Mouse (Mus musculus) forebrain, postnatal 0 days (tissue): Measurements from ENCODE around the gene Zbtb42. TPM values are rescaled to one million over a fixed set of nuclear protein-coding genes. Genes with fewer than 3 reads are reported as not detected.
A peak's percentile ranks its signal among the peaks of the same experiment; 100 is the strongest.

Experiments used
- ATAC-seq: fragments of 200-750 bp; cut with Nextera tagmentation; 2 replicates; pipeline ENCODE4 v1.8.0; 2017; ENCODE audit warnings: mild to moderate bottlenecking, moderate library complexity
- DNase-seq: peaks from one replicate; pipeline ENCODE4 v3.0.0-alpha.2; 2015
- H3K27ac ChIP-seq: fragments of 300-500 bp; sonication (generic); 2 replicates; pipeline ENCODE4 v1.5.1; 2014; ENCODE audit warnings: low read depth, mild to moderate bottlenecking, antibody characterized with exemption, low read length, moderate library complexity, mixed read lengths
- H3K27me3 ChIP-seq: fragments of 300-500 bp; sonication (generic); 2 replicates; pipeline ENCODE4 v1.6.1; 2014; ENCODE audit warnings: mild to moderate bottlenecking, low read length, mixed read lengths; ENCODE audit not compliant: insufficient read depth
- H3K36me3 ChIP-seq: fragments of 300-500 bp; sonication (generic); 2 replicates; pipeline ENCODE4 v1.6.1; 2014; ENCODE audit warnings: mild to moderate bottlenecking, moderate library complexity; ENCODE audit not compliant: insufficient read depth
- H3K4me1 ChIP-seq: fragments of 300-500 bp; sonication (generic); 2 replicates; pipeline ENCODE4 v1.6.1; 2014; ENCODE audit warnings: antibody characterized with exemption; ENCODE audit not compliant: insufficient read depth
- H3K4me2 ChIP-seq: fragments of 300-500 bp; sonication (generic); 2 replicates; pipeline ENCODE4 v1.6.1; 2014; ENCODE audit warnings: low read depth, mild to moderate bottlenecking, moderate library complexity
- H3K4me3 ChIP-seq: fragments of 300-500 bp; sonication (generic); 2 replicates; pipeline ENCODE4 v1.5.1; 2014; ENCODE audit warnings: low read depth, low read length, mixed read lengths
- H3K9ac ChIP-seq: fragments of 300-500 bp; sonication (generic); 2 replicates; pipeline ENCODE4 v1.6.1; 2014; ENCODE audit warnings: mild to moderate bottlenecking
- H3K9me3 ChIP-seq: fragments of 300-500 bp; sonication (generic); 2 replicates; pipeline ENCODE4 v1.6.1; 2016; ENCODE audit warnings: low read length
- CTCF ChIP-seq: sonication (generic); IDR thresholded peaks from 2 replicates; pipeline ENCODE4 v1.5.1; 2016; ENCODE audit warnings: antibody characterized with exemption, control low read depth, low read depth
- WGBS: fragments of 180-500 bp; shearing (Covaris S2); extraction: QIAGEN DNeasy Blood & Tissue Kit; methylation state at CpG from one replicate; pipeline ENCODE4 v1.1.7; 2014; 5-methylcytosine and 5-hydroxymethylcytosine counted together
- polyA plus RNA-seq: library from polyadenylated mRNA; unstranded; fragments of >200 nt; fragmentation: Nextera tagmentation; extraction: Ambion mirVana; gene quantifications from 2 replicates; pipeline ENCODE4 v1.2.1, GENCODE M21; 2015
- total RNA-seq: library from RNA; depleted of rRNA; stranded (reverse); fragments of >200 nt; gene quantifications from 2 replicates; pipeline ENCODE4 v1.2.3, GENCODE M21; 2014

Zbtb42 gene
- total and polyA plus RNA-seq, 2 experiments from 2014 or later = 1.2 to 3.5 TPM

GRCm38 (mm10) chr12:112675245-112676035, 3.2 kb upstream of the Zbtb42 start:
- peaks cover 24% of the 10 kb centered on the region for H3K4me1 ChIP-seq
- peak; percentile 88 for TF ChIP-seq CTCF
- peak overlapping the region; percentile 91 for H3K4me3 ChIP-seq
- DNase-seq (peak; percentile 89), ATAC-seq (peak; percentile 70)
- H3K9ac ChIP-seq = peak overlapping the region; percentile 96; the same call in 1 of the 2 replicates
- peak overlapping the region; percentile 88 for H3K4me2 ChIP-seq
- no peaks in the 10 kb centered on the region for H3K9me3 ChIP-seq
- H3K27me3 ChIP-seq = peaks cover 21% of the 10 kb centered on the region
- 14% methylated on average over 18 of the region's 18 CpGs for WGBS
- H3K27ac ChIP-seq = peak overlapping the region; percentile 91
- H3K36me3 ChIP-seq = peaks cover 3% of the 10 kb centered on the region; the same call in 1 of the 2 replicates

DNA sequence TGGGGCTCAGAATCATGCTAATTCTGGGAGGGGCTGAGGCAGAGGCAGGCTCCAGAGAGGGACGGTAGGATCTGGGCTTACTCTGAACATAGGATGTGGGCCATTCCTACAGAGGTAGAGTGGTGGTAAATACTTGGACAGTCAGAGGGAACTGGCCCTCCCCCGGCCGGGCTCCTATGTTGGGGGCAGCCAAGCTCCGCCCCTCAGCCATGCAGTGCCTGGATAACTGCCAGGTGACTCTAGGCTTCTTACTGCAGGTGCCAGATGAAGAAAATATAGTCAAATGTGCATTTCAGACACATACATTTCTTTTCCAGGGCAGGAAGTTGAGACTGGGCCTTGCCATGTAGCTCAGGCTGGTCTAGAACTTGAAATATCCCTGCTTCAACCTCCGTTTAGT, 1.6 kb upstream of the Zbtb42 start:
- WGBS = 53% methylated on average over 5 of the region's 5 CpGs
- H3K27me3 ChIP-seq = peaks cover 21% of the 10 kb centered on the region

DNA sequence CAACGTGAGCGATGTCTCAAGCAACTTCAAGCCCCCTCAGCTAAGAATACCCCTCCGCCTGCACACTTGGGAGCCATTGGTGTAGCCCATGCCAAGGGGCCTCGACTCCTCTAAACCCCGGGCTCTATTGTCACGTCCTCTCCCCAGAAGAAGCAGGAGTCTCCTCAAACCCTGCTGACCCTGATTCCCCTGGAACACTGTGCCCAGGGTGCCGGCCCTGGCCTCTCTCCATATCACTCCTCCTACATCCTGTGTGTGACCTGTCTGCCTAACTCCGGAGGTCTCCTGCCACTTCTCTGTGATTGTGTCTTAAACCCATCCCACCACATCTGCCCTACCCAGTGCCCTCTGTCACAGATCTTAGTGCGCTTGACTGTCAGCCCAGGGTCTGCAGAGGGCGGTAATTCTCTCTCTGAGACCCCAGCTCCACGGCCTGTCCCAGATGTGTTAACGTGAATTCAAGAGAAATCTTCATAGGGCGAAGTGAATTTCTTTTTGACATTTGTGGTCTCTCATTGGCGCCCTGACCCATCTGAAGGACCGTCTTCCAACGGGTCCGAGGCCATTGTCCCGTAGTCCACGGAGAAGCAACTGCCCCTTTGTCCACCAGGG, 579 bp upstream of the Zbtb42 start:
- TF ChIP-seq CTCF = peak; percentile 34; the same call in 1 of the 2 replicates
- H3K4me1 ChIP-seq = peaks cover 11% of the 10 kb centered on the region
- WGBS = 19% methylated on average over 19 of the region's 19 CpGs
- H3K36me3 ChIP-seq = no peaks in the 10 kb centered on the region
- DNase-seq (no peak), ATAC-seq (no peak)
- H3K4me2 ChIP-seq = peak overlapping the region; percentile 94
- no peaks in the 10 kb centered on the region for H3K9me3 ChIP-seq
- H3K4me3 ChIP-seq = peak overlapping the region; percentile 49
- H3K27ac ChIP-seq = no peak overlapping the region
- H3K9ac ChIP-seq = no peak overlapping the region
- peaks cover 21% of the 10 kb centered on the region for H3K27me3 ChIP-seq

More for the DNA sequence above, 1.6 kb upstream of the Zbtb42 start:
- Histone ChIP-seq H3K4me1 (peaks cover 21% of the 10 kb centered on the region), H3K4me2 (no peak overlapping the region), H3K9me3 (no peaks in the 10 kb centered on the region), H3K27ac (no peak overlapping the region), H3K9ac (no peak overlapping the region), H3K4me3 (no peak overlapping the region), H3K36me3 (no peaks in the 10 kb centered on the region)
- no peak for DNase-seq
- ATAC-seq = no peak
- TF ChIP-seq CTCF = no peak

- H3K4me2 ChIP-seq = peak overlapping the region; percentile 94
- peaks cover 21% of the 10 kb centered on the region for H3K27me3 ChIP-seq
- H3K36me3 ChIP-seq = no peaks in the 10 kb centered on the region
- DNase-seq (peak; percentile 35), ATAC-seq (peak; percentile 56)
- H3K27ac ChIP-seq = no peak overlapping the region
- WGBS = 5% methylated on average over 72 of the region's 87 CpGs
- peak overlapping the region; percentile 49 for H3K4me3 ChIP-seq
- H3K9ac ChIP-seq = peak overlapping the region; percentile 51
- no peaks in the 10 kb centered on the region for H3K9me3 ChIP-seq
- H3K4me1 ChIP-seq = peaks cover 9% of the 10 kb centered on the region; the same call in 1 of the 2 replicates
- peak; percentile 28; the same call in 1 of the 2 replicates for TF ChIP-seq CTCF
Measured at GRCm38 (mm10) chr12:112679027-112679996, 684 bp downstream of the Zbtb42 start.

GRCm38 (mm10) chr12:112683351-112683750, 4.7 kb downstream of the Zbtb42 start:
- no peak for TF ChIP-seq CTCF
- 0 out of 2 replicates have a peak, but pooled peaks cover 3% of the 10 kb centered on the region for H3K9me3 ChIP-seq
- 36% methylated on average over 7 of the region's 7 CpGs for WGBS
- DNase-seq = no peak
- H3K4me1 ChIP-seq = no peaks in the 10 kb centered on the region
- ATAC-seq = peak; percentile 23; the same call in 1 of the 2 replicates
- H3K4me3 ChIP-seq = no peak overlapping the region
- no peaks in the 10 kb centered on the region for H3K36me3 ChIP-seq
- H3K27me3 ChIP-seq = peaks cover 15% of the 10 kb centered on the region
- H3K27ac ChIP-seq = no peak overlapping the region
- H3K4me2 ChIP-seq = no peak overlapping the region
- H3K9ac ChIP-seq = no peak overlapping the region

DNA sequence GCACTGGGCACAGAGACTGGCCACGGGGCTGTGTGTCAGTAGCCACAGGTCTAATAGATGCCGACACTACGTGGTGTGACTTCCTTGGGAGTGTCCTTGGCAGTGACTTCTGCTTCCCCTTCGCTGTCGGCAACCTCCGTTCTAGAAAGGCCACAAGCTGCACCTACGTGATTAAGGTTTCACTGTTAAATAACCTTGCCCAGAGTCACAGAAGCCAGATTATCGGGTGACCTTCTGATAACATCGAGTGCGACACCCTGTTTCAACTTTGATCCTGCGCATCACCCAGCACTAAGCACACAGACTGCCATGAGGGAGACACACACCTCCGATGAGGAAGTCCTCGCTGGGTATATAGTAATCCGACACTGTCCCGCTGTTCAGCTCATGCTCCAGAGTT, 9.8 kb downstream of the Zbtb42 start:
- no peak overlapping the region for H3K4me3 ChIP-seq
- no peak for DNase-seq
- whole genome bisulfite sequencing = 84% methylated on average over 15 of the region's 15 CpGs
- no peak for TF ChIP-seq CTCF
- H3K27me3 ChIP-seq = no peaks in the 10 kb centered on the region
- H3K9ac ChIP-seq = no peak overlapping the region
- 0 out of 2 replicates have a peak, but pooled peaks cover 3% of the 10 kb centered on the region for H3K9me3 ChIP-seq
- no peaks in the 10 kb centered on the region for H3K36me3 ChIP-seq
- no peak overlapping the region for H3K4me2 ChIP-seq
- no peak for ATAC-seq
- H3K4me1 ChIP-seq = peaks cover 7% of the 10 kb centered on the region
- H3K27ac ChIP-seq = no peak overlapping the region
